Mouse (Mus musculus): ENCODE results near the gene Pga5. TPM values are rescaled to one million over a fixed set of nuclear protein-coding genes. Genes with fewer than 3 reads are reported as not detected.

The Pga5 gene
- polyA plus RNA-seq, 1 experiment from 2014 or later, result 0.07 TPM

DNA sequence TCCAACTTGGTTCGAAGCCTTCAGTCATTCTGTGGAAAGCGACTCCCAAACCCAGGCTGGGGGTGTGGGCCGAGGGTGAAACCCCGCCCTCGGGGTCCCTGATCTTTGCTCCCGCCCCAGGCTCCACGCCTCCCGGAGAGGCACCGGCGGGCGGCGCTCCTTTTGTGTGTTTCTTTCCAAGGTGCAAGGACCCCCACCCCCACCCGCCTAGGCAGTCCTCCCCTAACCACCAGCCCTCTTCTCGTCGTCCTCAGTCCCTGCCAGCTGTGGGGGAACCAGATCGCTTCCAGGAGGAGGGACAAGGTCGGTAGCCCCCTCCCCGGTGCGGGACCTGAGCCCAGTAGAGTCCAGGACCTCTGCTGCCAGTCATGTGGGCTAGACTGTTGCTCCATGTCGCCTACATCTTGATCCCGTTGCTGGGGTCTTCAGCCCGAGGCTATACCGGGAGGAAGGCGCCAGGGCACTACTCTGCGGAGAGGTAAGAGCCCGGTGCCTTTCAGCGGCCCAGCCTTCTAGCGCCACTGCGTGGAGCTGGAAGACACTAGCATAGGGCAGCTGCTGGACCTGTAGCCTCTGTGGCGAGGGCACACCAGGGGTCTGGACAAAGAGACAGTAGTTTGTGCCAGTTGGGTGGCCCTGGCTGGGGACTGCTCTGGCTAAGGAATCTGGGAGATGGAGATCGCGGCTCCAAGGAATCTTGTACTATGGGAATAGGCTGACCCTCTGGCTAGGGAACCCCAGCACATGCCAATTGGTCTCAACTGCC, 43.6 kb downstream of the Pga5 start, which contains the start of gene Vwce:
Gene Vwce (plus strand): TSS at position 108 of the 766 bp plus-strand sequence.
- Histone ChIP-seq H3K4me1 (ENCODE audit: insufficient read depth) (peaks cover 23% of the 10 kb centered on the region), H3K4me2 (ENCODE audit: low read depth, low read length) (peak within 1 kb of the TSS; percentile 73), H3K4me3 (ENCODE audit: low read depth, low read length) (peak within 1 kb of the TSS; percentile 59), H3K36me3 (replicated peaks; ENCODE audit: insufficient read depth, low read length) (peaks cover 11% of the 10 kb centered on the region), H3K9me3 (ENCODE audit: low read length) (no peaks in the 10 kb centered on the region), H3K27me3 (ENCODE audit: insufficient read depth, low read length) (no peaks in the 10 kb centered on the region), H3K27ac (ENCODE audit: low read depth) (peak within 1 kb of the TSS; percentile 91), H3K9ac (replicated peaks) (peak within 1 kb of the TSS; percentile 76)
- 4% methylated on average over 32 of the region's 32 CpGs for WGBS (ENCODE audit: insufficient replicate concordance)
- ATAC-seq (peak; percentile 78), DNase-seq (peak; percentile 69)
- TF ChIP-seq EP300 (IDR thresholded peaks at IDR 0.05; ENCODE audit: low read depth) (no peak), CTCF (IDR thresholded peaks at IDR 0.05; ENCODE audit: low read depth) (peak; percentile 66)

Other genes starting within 250 kb of the Pga5 start
- gene Lrrc10b, start 220.6 kb downstream of the Pga5 start, polyA plus RNA-seq (2015; fragmentation: Nextera tagmentation; extraction: Ambion mirVana), result 0.05 TPM in 1 of 2 replicates, not detected in the other
- 0.11 and 0.15 TPM in 2 replicates for gene Ppp1r32, start 195.1 kb downstream of the Pga5 start, polyA plus RNA-seq (2015; fragmentation: Nextera tagmentation; extraction: Ambion mirVana)
- 8.5 and 9.1 TPM in 2 replicates for gene Cpsf7, start 152.8 kb downstream of the Pga5 start, polyA plus RNA-seq (2015; fragmentation: Nextera tagmentation; extraction: Ambion mirVana)
- gene Sdhaf2, start 151.9 kb downstream of the Pga5 start, polyA plus RNA-seq (2015; fragmentation: Nextera tagmentation; extraction: Ambion mirVana), result 23.6 and 25.4 TPM in 2 replicates
- gene Tmem216, start 121.8 kb downstream of the Pga5 start, polyA plus RNA-seq (2015; fragmentation: Nextera tagmentation; extraction: Ambion mirVana), result 11.7 and 13.0 TPM in 2 replicates
- gene Cyb561a3, start 100.9 kb downstream of the Pga5 start, polyA plus RNA-seq (2015; fragmentation: Nextera tagmentation; extraction: Ambion mirVana), result 18.5 and 19.0 TPM in 2 replicates
- gene Tmem138, start 100.7 kb downstream of the Pga5 start, polyA plus RNA-seq (2015; fragmentation: Nextera tagmentation; extraction: Ambion mirVana), result 8.2 and 8.4 TPM in 2 replicates
- gene Ddb1, start 72.7 kb downstream of the Pga5 start, polyA plus RNA-seq (2015; fragmentation: Nextera tagmentation; extraction: Ambion mirVana), result 68.7 and 81.3 TPM in 2 replicates
- gene Tkfc, start 72.4 kb downstream of the Pga5 start, polyA plus RNA-seq (2015; fragmentation: Nextera tagmentation; extraction: Ambion mirVana), result 82.1 and 133 TPM in 2 replicates
- gene Vwce, start 43.9 kb downstream of the Pga5 start, polyA plus RNA-seq (2015; fragmentation: Nextera tagmentation; extraction: Ambion mirVana), result 18.2 and 19.9 TPM in 2 replicates
- gene Vps37c, start 10.7 kb upstream of the Pga5 start, polyA plus RNA-seq (2015; fragmentation: Nextera tagmentation; extraction: Ambion mirVana), result 8.2 and 9.4 TPM in 2 replicates
- gene Cd5, start 60.9 kb upstream of the Pga5 start, polyA plus RNA-seq (2015; fragmentation: Nextera tagmentation; extraction: Ambion mirVana), result 0.16 and 0.17 TPM in 2 replicates
- gene Cd6, start 152.0 kb upstream of the Pga5 start, polyA plus RNA-seq (2015; fragmentation: Nextera tagmentation; extraction: Ambion mirVana), result 0.11 TPM in 1 of 2 replicates, not detected in the other
- 4.2 and 4.4 TPM in 2 replicates for gene Slc15a3, start 161.7 kb upstream of the Pga5 start, polyA plus RNA-seq (2015; fragmentation: Nextera tagmentation; extraction: Ambion mirVana)
- gene Tmem132a, start 191.9 kb upstream of the Pga5 start, polyA plus RNA-seq (2015; fragmentation: Nextera tagmentation; extraction: Ambion mirVana), result 2.0 and 2.1 TPM in 2 replicates
- 12.8 and 13.2 TPM in 2 replicates for gene Tmem109, start 203.9 kb upstream of the Pga5 start, polyA plus RNA-seq (2015; fragmentation: Nextera tagmentation; extraction: Ambion mirVana)
- 10.2 and 12.7 TPM in 2 replicates for gene Prpf19, start 217.2 kb upstream of the Pga5 start, polyA plus RNA-seq (2015; fragmentation: Nextera tagmentation; extraction: Ambion mirVana)
- not detected in 2 replicates for gene Zp1, start 242.6 kb upstream of the Pga5 start, polyA plus RNA-seq (2015; fragmentation: Nextera tagmentation; extraction: Ambion mirVana)

All from liver, postnatal 0 days (tissue).